Mouse (Mus musculus) kidney, postnatal 10 days (tissue): ENCODE measurements around the gene Entpd8.

Experiments
- DNase-seq: peaks from one replicate; pipeline ENCODE4 v3.0.0; 2021; ENCODE audit warnings: mixed read lengths

Gene Entpd8

DNA sequence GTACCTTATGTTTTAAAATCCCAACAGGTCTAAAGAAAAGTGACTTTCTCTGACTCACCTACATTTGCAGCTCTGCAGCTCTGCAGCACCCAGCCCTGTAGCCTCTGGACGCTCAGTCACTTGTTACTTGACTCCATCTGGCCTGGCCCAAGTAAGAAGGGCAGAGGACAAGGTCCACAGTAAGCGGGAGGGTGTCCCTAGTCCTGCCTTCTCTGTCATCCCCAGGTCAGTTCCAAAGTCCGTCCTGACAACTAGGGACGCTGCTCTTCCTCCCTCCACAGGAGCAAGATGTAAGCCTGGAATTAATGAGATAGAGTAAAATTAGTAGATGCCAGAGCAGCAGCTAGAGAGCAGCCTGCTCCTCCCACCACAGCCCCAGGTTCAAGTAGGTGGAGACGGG, at the start of gene Entpd8:
Gene Entpd8 (plus strand): TSS at position 229 of the 400 bp plus-strand sequence.
- peak; percentile 60 for DNase-seq

- DNase-seq = no peak
Measured at GRCm38 (mm10) chr2:25034994-25035393, 45.1 kb upstream of the Entpd8 start.

- DNase-seq = no peak
Measured at GRCm38 (mm10) chr2:25040089-25040488, 40.0 kb upstream of the Entpd8 start.

DNA sequence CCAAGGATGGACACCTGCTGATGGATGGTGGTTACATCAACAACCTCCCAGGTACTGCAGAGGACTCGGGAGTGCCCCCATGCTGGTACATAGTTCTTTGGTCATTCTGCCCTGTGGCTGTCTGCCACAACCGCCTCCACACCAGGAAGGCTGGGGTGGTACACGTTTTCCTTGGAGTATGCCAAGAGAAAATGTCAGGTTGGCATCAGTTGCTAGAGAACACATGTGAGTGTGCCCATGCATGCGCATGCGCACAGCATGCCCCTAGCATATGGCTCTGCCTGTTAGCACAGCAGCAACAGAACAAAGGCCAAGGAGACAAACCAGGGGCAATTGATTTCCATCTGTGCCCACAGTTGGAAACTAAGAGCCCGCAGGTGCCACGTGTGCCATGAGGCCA, 29.2 kb upstream of the Entpd8 start:
- DNase-seq = no peak

- no peak for DNase-seq
Measured at GRCm38 (mm10) chr2:25051450-25051849, 28.7 kb upstream of the Entpd8 start.

DNA sequence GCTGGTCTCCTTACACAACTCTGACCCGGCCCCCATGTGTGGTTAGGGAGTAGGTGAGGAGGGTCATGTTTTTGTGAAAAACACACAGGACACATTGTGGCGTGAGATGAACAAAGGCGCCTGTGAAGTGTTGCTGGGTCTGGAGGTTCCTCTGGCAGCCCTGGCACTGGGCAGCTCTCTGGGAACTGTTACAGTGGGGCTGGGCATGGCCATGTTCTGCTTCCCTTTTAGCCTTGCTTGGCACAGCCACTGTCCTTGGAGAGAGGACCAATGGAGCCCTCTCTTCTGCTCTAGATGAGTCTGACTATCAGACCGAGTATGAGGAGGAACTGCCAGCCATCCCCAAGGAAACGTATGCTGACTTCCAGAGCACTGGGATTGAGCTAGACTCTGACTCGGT, 27.0 kb upstream of the Entpd8 start:
- DNase-seq = no peak

- peak; percentile 94 for DNase-seq
Measured at GRCm38 (mm10) chr2:25054221-25055067, 25.7 kb upstream of the Entpd8 start, which contains the start of gene Nsmf. Nsmf (plus strand) TSS chr2:25054355.

DNA sequence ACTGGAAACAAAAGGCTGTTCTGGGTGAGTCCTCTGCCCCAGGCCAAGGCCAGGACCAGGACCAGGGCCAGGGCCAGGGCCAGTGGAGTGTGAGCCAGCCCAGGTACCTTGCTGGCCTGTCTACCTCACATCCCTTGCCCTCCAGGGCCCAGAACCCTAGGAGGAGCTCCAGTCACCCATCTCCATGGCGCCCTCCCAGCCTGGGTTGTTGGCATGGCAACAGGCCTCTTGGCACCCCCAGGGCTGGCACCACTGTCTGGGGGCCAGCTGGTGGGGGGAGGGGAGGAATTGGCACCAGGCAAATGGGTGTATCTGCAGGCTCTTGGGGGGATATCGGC, 25.1 kb upstream of the Entpd8 start:
- peak; percentile 41 for DNase-seq

GRCm38 (mm10) chr2:25055409-25056155, 24.5 kb upstream of the Entpd8 start:
- no peak for DNase-seq

DNA sequence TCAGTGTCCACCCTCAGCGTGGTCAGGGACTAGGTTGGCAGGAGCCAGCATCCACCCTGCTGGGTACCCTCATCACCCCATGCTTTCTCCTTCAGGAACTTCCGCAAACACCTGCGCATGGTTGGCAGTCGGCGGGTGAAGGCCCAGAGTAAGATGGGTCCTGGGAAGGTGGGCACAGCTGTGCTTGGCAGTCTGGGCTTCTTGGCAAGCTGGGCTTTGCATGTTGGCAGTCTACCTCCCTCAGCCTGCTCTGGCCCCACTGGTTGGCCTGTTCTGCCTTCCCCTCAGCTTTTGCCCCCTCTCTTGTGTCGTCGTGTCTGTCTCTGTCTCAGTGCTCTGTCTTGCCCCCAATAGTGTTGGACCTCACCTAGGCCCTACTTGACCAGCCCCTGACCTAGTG, 21.2 kb upstream of the Entpd8 start:
- no peak for DNase-seq

GRCm38 (mm10) chr2:25063523-25063922, 16.6 kb upstream of the Entpd8 start:
- DNase-seq = no peak

GRCm38 (mm10) chr2:25064285-25064684, 15.8 kb upstream of the Entpd8 start:
- DNase-seq = no peak

- no peak for DNase-seq
Measured at GRCm38 (mm10) chr2:25065537-25065936, 14.6 kb upstream of the Entpd8 start.

DNA sequence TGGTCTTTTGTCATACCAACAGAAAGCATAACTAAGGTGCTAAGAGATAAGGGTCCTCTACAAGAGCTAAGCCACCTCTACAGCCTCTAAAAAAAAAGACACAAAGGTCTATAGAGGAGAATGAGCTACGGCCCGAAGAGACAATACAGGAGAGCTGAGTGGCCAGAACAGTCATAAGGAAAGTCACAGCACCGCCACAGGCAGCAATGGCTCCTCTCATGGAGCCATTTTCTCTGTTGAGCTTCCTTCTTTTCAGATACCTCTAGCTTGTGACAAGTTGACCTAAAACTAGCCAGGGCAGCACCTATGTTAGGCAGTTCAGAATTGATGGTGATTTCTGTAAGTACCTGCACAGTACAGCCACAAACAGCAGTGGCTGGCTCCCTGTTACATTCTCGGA, 13.6 kb upstream of the Entpd8 start:
- DNase-seq = no peak

DNA sequence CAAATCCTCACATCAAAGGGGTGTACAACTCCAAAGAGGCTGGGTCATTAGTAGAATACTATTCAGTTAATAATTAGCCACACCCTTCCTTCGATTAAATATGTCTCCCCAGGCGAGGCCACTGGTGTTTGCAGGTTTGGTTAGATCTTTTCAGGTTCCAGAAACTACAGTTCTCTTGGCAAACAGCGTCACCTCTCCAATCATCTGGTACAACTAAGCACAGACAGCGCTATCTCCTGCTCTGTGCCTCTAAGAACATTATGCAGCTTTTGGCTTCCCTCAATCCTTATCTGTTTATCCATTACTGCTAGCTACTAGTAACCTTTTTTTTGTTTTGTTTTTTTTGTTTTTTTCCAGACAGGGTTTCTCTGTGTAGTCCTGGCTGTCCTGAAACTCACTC, 10.6 kb upstream of the Entpd8 start:
- DNase-seq = no peak

DNA sequence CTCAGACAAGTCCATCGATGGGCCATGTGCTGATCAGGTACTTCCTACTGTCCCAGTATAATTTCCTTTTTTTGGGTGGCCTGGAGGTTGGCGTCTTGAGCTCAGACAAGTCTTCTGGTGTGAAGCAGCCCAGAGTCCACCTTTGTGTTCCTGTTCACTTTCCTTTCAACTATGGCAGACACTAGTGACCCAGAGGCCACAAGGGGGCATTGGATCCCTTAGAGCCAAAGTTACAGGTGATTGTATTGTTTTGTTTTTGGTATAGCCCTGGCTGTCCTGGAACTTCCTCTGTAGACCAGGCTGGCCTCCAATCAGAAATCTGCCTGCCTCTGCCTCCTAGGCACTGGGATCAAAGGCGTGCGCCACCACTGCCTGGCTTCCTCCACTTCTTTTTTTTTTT, 7.7 kb upstream of the Entpd8 start:
- no peak for DNase-seq

DNA sequence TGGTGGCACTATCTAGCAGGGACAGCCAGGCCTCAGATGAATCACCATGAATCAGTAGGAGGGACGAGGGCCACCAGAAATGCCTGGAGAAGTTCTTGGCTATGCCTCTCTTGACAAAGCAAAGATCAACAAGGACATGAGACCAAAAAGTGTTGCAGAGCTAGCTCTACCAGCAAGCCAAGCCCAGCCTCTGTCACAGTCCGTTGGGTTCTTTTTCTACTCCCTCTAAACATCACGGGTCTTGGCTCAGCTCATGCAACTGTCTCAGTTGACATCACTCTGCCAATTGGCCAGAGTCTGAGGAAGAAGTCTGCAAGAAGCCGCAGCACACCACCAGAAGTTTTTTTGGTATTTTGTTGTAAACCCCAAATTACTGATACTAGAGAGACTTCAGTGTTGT, 4.6 kb upstream of the Entpd8 start:
- peak; percentile 61 for DNase-seq

- DNase-seq = peak; percentile 57
Measured at GRCm38 (mm10) chr2:25078967-25079366, 1.1 kb upstream of the Entpd8 start.

DNA sequence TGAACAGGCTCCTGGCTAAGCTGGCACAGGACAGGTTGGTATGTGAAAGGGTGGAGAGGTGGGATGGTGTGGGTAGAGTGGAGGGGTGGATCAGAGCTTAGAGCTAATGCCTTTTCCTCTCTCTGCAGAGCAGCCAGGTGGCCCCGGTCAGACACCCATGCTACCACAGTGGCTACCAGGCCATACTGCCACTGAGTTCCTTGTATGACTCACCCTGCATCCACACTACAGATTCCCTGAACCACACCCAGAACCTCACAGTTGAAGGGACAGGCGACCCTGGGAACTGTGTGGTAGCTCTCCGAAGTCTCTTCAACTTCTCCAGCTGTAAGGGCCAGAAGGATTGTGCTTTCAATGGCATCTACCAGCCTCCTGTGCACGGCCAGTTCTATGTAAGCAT, 3.6 kb downstream of the Entpd8 start:
- DNase-seq = no peak

- DNase-seq = no peak
Measured at GRCm38 (mm10) chr2:25085571-25085970, 5.5 kb downstream of the Entpd8 start.

GRCm38 (mm10) chr2:25087842-25088241, 7.7 kb downstream of the Entpd8 start:
- DNase-seq = no peak

- no peak for DNase-seq
Measured at GRCm38 (mm10) chr2:25088636-25089035, 8.5 kb downstream of the Entpd8 start.

GRCm38 (mm10) chr2:25094785-25095108, 14.6 kb downstream of the Entpd8 start:
- DNase-seq = no peak

DNA sequence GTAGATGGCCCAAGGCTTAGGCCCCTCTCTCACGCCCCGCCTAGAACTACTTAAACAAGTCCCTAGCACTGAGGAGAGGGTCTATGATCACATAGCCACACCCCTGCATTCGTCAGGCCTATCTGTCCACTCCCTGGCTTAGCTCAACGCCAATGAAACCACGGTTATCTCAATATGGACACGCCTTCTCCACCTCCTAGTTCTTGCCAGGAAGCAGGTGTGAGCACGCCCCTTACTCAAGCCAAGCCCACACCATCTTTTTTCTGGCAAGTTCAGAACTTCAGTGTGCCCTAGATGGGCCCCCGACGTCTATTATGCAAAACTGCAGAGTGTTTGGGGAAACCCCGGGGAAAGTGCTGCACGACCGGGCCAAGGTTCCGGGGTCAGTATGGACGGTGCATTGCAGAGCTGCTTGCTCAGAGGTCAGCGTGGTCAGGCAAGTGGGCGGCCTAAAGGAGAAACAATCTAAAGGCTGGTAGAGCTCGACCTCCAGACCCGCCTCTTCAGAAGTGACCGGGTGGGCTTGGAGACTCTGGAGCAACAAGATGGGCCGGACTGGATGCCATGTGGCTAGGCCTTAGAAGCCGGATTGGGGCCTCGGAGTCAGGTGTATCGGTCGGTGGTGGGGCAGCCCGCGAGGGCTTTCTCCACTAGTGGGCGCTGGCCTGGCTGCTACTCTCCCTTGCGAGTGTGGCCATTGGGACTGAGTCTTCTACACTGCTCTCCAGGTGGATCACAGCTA, 15.2 kb downstream of the Entpd8 start, which contains the start of gene Noxa1:
Gene Noxa1 (minus strand): TSS at position 41 of the 742 bp plus-strand sequence.
- no peak for DNase-seq
